Mouse (Mus musculus): ENCODE results near the gene Arfgef3.

GRCm38 (mm10) chr10:18647069-18647468 lies 96.7 kb downstream of the Arfgef3 start:
- TF ChIP-seq ZC3H11A (IDR thresholded peaks at IDR 0.05; ENCODE audit: low read depth, low read length) (no peak), CTCF (IDR thresholded peaks at IDR 0.05 in 2 of 3, conservative IDR thresholded peaks at IDR 0.05 in 1 of 3; ENCODE audit: control insufficient read depth in 1 of 3, insufficient read depth in 1 of 3, low read depth in 2 of 3, low read length in 3 of 3, poor library complexity in 1 of 3, severe bottlenecking in 1 of 3) (no peak), POLR2A (IDR thresholded peaks at IDR 0.05; ENCODE audit: control insufficient read depth in 1 of 2, insufficient read depth in 1 of 2, low read depth in 1 of 2, low read length in 2 of 2, poor library complexity in 1 of 2) (no peak), KAT2A (conservative IDR thresholded peaks at IDR 0.05; ENCODE audit: low read depth, low read length) (no peak), SIN3A (IDR thresholded peaks at IDR 0.05; ENCODE audit: low read length) (no peak), TCF12 (IDR thresholded peaks at IDR 0.05; ENCODE audit: low read depth, low read length) (no peak), RAD21 (IDR thresholded peaks at IDR 0.05; ENCODE audit: low read depth, low read length) (no peak), MYC (IDR thresholded peaks at IDR 0.05; ENCODE audit: low read depth, low read length) (no peak), E2F4 (IDR thresholded peaks at IDR 0.05; ENCODE audit: borderline replicate concordance, low read depth, low read length) (no peak)

Data from MEL (cell line).